Mouse (Mus musculus) spleen, postnatal 36 days (tissue): ENCODE data around the gene Lancl1.

Source experiments
- DNase-seq, 2 experiments: peaks; one replicate each; pipeline ENCODE4 v3.0.0; 2022; ENCODE audit warnings: low spot score in 2 of 2, mixed read lengths in 1 of 2

Lancl1 gene

DNA sequence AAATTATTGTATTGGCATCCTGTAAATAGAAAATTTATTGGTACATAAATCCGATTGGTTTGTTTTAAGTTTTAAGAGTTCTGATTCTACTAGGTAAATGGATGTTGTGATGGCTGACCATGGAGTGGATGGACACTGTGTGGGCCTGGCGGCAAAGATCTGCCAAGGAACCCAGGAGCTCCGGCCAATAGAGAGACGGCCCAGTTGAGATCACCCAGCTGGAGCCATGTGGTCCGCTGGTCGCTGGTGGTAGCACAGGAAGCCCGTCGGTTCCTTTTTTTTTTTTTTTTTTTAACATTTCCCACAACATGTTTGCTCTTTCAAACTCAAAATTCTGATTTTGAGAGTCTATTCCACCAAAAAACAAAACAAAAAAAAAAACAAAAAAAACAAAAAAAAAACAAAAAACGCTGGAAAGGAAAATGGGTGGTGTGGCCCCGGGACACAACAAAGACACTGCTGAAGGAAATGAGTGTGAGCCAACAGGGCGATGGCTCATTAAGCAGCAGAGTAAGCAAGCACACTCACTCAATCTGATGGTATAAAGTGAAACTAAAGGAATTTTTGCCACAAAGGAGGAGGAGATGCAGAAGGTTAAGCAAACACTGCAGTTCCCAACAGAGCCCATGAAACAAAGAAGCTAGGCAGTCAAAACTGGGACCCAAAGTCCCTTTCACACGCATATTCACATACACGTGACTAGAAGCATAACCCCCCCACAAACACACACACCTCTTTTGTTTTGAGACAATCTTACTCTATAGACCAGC, 21.4 kb downstream of the Lancl1 start:
- no peak for DNase-seq

DNA sequence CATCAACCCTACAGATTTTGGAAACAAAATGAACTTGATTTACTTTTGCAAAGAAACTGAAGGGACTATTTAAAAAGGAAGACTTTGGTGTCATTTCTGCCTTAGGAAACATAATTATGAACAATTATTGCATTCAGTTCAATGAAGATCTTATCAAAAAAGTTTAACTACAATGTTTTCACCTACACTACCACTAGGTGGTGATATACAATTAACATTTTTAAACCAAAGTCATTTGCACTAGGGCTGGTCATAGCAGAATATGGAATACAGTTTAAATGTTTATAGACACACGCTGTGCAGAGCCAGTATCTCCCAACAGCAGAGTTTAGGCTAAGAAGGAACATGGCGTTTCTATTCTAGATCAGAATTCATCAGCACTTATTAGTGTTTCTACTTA, 24.5 kb downstream of the Lancl1 start:
- no peak for DNase-seq

DNA sequence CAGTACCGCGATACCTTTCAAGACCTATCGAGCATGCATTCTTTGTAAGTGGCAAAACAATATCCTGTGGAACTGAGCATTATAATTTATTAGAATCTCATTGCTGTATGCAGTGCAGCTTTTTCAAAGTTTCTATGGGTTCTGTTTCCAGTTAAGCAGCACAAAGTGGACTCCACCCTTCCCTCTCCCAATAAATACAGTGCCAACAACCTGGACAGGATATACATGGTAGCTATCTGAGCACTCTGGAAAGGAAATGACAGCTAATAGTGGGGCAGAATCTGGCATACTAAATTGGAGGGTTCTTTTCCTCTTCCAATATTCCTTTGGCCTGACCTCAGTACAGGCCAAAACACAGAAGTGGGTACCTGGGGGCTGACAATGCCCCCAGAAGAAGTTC, 28.2 kb downstream of the Lancl1 start:
- DNase-seq: no peak

DNA sequence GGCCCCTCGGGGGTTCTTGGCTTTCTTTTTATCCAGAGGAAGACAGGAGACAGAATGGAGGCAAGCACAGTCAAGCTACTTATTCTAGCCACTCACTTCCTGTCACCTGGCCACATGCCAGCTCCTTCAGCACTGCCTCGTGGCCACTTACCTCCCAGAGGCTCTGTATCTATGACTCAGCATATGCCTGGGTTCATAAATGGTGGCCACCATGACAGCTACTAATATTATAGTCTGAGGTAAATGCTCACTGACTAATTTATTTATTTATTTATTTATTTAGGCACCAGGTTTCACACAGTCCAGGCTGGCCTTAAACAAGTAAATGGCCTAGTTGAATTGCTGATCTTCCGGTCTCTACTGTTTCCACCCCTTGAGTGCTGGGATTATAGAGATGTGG, 35.0 kb downstream of the Lancl1 start:
- no peak for DNase-seq

DNA sequence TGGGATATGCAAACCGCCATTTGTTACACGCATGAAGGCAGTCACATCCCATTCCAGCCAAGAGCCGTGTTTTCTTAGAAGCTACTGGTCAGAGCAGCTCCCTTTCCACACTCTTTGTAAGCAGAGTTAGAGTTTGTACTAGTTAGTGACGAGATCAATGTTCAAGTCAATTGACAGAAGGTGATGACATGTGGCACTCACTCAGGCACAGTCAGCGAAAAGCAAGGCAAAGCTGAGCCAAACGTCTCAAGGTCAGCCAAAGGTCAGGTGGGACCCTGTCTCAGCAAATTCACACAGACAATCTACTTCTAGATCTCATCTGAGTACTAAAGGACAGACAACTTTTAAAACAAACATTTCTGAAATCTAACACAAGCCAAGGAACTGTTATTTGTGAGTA, 36.4 kb downstream of the Lancl1 start:
- no peak for DNase-seq

DNA sequence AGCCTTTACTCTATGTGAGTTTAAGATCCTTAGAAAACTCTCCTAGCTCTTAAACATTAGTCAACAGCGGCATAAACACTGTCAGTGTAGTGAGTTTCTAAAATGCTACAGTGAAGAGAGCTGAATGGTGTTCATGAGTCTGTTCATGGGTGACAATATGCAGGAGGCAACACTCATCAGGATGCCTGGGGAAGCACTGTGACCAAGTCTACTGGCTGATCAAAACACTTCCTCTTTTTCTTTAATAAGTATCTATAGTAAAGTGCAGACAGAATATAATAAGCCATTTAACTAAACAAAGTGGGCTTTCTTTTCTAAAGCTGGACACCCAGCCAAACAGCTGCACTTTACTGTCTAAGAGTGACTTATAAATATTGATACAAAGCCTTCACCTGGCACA, 37.3 kb downstream of the Lancl1 start:
- no peak for DNase-seq

DNA sequence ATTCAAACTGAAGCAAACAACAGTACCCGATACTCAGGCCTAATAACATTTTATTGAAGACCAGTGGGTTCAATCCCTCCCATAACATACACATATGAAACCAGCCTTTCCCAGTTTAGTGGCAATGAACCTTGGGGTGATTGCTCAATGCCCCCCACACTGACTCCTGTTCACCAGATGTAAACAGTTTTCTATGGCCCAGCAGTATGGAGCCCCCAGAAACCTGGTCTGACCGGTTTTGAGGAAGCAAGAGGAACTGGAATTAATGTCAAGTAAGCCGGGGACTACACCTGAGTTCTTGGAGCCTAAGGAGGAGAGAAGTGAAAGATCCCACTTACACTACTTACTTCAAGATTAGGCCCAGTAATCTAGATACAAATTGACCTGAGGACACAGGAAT, 38.2 kb downstream of the Lancl1 start:
- no peak for DNase-seq

DNA sequence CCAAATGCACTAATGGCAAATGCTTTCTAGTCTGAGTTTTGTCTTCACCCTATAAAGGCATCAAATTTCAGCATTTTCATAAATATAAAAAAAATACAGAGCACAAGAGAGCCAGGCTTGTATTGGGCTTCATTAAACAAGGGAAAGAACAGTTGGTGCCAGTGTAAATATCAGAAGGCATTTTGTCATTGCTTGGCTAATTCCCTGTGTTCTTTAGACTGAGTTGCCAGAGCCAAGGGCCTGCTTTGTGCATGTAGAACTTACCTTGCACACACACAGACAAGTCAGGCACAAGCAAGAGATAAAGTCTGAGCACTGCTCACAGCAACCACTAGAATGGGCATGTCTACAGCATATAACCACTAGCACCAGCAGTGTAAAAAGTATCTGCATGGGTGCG, 40.1 kb downstream of the Lancl1 start:
- DNase-seq: no peak

DNA sequence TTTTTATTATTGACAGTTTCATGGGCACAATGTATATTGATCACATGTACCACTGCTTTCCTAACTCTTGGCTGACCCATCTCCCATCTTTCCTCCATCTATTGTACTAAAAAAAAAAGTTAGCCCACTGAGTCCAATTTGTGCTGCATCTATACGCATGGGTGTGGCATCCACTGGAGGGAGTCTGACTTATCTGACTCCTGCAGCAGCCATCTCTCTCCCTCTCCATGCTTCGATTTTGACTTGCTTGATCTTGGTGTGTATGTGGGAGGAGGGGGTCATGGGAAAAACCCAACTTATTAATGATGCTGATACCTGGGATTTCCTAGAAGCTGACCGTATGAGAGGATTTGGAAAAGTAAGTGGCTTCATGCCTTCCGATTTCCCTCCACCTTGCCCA, 40.5 kb downstream of the Lancl1 start:
- DNase-seq: no peak

DNA sequence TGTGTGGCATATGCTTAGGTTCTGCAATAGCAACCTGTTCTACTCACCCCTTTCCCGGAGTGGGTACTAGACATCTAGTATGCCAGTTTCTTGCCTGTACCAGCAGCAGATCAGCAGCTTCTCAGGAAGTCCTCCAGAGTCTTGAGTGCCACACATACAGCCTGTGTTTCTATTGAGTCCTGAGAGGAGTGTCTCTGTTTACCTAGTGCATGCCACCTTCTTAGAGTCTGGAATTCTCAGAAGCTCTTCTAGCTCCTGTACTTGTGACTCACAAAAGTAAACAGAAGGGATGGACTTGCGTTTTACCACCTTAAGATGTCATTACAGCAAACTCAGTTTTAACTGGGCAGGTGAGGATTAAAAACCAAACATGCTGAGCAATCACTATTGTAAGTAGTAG, 41.9 kb downstream of the Lancl1 start:
- no peak for DNase-seq

DNA sequence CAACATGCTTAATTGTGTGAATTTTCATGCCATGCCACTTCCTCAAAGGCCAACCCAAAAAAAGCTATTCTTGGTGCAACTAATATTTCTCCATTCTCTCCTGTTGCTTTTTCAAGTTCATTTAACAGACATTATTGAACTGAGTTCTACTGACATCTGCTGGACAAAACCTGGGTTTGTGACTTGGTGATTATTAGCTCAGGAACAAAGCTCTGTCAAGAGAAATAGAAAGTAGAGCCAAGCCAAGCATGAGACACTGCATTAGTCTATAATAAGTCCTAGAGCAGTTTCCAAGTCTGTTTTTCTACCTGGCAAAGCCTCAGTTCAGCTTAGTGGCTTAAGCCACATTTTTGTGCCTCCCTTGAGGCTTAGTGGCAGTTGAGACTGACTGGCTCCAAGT, 45.9 kb downstream of the Lancl1 start:
- peak in 1 of 2 experiments; percentile 8 for DNase-seq

DNA sequence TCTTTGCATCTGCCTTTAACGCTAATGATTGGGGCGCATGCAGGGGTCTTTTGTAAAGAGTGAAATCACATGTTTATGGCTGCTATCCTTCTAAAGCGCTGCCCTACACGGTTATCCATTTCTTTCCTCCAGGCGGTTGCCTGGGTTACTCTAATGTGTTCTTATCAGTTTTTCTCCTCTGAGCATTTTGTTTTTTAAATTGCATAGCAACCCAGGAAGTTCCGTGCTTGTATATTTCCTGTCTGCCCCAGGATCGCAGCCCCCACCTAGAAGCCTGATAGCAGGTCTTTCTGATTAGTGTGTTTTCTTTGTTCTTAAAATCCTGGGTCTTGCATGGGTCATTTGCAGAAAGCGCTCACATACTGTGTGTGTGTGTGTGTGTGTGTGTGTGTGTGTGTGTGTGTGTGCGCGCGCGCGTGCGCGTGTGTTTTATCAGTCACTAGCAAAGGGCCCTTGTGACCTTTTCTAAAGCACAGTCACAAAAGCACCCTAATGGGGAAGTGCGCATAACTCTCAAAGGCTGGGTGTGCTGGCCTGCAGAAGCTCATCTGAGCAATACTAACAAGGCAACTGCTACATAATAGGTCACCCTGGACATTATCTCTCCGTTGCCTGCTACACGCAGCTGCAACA, 51.0 kb downstream of the Lancl1 start:
- DNase-seq: no peak

DNA sequence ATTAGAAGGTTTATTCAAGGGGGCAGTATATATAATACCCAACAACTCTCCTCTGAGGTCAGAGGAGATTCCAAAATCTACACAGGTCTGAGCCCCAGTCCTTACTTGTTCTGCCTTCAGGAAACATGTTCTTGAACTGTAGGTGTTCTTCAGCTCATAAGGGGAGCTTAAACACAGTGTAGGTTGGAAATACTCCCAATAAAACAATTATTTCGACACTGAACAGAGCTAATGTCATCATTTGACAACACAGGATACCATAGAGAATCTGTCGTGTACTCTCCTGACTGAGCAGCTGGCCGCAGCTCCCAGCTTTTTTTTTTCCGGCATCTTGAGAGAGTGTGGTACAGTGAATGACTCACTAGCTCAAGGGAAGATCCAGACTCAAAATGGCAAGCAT, 52.8 kb downstream of the Lancl1 start:
- DNase-seq: no peak

DNA sequence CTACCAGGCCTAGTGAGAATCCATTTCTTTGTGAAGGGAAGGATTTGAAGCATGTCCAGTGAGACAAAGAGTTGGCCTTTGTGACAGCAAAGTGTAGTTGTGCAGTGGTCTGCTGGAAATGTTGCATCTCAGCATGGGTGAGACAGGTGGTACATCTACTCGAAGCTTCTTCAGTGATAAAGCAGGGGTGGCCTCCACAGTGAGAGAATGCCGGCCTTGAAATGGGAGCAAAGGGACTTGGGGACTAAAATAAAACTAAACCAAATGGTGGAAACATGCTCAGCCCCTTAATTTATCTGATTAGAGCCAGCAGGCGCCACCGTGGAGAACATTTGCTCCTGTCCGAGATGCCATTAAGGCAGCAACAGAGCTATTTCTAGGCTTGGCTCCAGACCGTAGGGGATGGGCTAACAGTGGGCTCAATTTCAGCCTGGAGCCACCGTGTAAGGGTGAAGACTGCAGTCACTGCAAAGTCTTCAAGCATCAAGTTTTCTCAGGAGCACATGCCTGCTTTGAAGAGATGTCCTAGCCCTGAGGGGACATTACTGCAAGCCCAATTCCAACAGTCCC, 53.5 kb downstream of the Lancl1 start:
- no peak for DNase-seq

DNA sequence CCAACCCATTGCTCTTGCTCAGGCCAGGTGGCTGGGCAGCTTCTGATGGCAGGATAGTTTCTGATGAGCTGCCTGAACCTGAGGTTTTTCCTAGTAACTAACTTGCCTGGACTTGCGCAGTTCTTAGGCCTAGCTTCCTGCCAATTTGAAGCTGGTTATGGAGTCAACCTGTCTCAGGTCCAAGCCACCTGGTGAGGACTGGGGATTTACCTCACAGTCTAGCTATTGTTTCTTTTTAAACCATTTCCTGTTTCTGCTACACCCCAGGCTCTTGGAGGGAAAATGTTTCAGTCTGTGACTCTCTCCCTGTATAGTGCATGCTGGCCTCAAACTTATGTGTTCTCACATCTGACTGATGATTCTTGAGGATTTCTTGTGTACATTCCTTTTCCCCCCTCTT, 58.5 kb downstream of the Lancl1 start:
- DNase-seq: no peak

DNA sequence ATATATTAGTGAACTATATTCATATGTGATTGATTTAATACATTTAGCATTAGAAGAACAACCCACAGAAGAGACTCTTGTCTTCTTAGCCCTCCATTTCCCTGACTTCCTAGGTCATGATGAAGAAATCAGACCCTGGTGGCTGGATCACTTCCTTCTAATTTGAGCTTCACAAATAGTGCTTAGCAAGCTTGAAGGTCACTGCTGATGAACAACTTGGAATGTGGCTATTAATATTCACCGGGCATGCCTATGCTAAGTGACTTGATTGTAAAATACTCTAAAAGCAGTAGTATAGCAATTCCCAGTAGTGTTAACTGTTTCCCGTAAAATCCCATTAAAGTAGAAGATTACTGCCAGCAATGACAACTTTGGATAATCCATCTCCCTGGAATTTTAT, 63.2 kb downstream of the Lancl1 start:
- no peak for DNase-seq

DNA sequence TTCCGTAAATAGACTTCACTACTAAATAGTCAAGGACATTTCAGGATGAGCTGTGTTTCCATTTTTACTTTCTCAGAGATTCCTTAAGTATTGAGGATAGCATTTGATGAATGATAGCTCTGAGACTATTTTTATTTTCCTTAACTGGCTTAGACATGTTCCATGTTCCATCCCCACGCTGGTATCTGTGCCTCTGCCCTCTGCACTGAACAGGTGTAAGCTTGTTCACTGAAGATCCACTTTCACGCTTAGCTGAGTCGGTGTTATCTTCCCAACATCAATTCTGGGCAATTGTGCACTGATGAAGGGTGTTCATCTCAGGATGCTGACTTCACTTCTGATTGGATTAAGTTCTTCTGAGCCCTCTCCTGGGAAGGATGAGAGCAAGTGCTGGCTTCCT, 73.8 kb downstream of the Lancl1 start:
- DNase-seq: no peak

DNA sequence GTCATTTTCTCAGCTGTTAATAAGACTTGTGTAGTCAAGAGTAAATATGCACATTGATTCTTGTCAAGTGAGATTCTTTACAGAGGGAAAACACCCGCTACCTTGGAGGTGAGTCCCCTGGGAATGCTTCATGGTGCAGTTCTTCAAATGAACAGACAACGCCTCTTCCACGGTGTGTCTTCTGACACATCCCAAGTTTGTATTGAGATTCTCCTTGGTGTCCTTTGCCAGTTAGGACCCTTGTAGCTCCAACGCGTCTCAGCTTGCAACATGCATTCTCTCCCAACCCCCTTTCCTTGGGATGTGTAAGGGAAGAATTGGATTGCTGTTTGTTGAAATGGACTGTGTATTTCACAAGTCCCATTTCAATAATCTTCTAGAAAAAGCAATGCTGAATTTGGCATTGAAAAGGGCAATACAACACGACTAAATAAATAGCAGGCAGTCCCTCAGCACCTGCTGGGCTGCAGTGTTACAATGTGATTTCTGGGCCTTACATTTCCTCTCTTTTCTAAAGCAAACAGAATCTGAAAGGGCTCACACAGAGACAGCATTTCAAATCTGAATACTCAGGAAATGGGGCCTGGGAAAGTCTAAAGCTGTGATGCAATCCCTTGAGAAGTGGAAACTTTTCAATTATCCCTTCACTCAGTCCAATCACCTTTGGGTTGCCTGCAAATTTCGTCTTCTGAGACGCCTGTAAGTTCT, 78.0 kb downstream of the Lancl1 start:
- no peak for DNase-seq

DNA sequence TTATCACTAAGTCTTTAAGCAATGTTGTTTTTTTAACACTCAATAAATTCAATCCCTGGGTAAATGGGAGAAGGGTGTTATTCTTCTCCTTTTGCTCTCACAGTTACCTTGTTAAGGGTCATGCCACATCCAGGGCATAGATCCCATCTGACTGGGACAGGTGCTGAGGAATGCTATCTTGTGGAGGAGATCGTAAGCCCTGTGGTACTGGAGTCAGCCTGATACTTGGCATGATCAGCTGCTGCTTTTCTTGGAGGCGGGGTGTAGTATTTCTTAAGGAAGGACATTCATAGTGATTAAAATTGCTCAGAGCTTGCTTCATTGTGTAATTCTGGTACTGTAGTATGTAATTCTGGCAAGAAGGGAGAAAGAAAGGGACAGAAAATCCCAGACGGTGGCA, 81.3 kb downstream of the Lancl1 start:
- no peak for DNase-seq

DNA sequence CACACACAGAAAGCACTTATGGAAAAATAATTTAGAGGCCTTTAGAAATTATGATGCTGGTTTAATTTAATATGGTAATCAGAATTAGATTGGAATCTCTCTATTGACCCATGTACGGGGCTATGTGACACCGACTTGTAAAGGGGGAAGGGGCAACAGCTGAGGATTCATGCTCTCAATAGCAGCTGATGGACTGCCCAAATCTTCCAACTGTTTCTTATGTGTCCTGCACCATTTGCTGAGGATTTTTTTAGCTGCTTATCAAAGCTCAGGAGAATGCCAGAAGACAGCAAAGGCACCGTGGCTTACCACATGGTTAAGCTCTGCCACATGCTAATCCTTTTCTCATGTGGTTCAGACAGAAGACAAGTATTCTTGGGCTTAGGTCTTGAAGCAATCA, 87.6 kb downstream of the Lancl1 start:
- no peak for DNase-seq
